Mouse (Mus musculus) olfactory bulb, adult 2 months (tissue): ENCODE data around the gene Aif1.

ENCODE experiments used
- CTCF ChIP-seq: fragments of 200-500 bp; IDR thresholded peaks from 2 replicates; pipeline ENCODE4 v1.5.1; 2012; ENCODE audit warnings: low read depth, mild to moderate bottlenecking, low read length, moderate library complexity; ENCODE audit not compliant: insufficient read depth
- POLR2A ChIP-seq: fragments of 200-500 bp; IDR thresholded peaks from 2 replicates; pipeline ENCODE4 v1.6.1; 2012; ENCODE audit warnings: mild to moderate bottlenecking, low read depth, low read length, moderate library complexity; ENCODE audit not compliant: insufficient read depth

- TF ChIP-seq POLR2A (no peak), CTCF (no peak)
These were observed 48.9 kb downstream of the Aif1 start for GRCm38 (mm10) chr17:35127017-35127416.
